ENCODE assay signal across 8 mouse cellular contexts in genomic region chr8:85171291-85171690, GRCm38 (mm10). TPM values are rescaled to one million over a fixed set of nuclear protein-coding genes. Genes with fewer than 3 reads are reported as not detected.
DNase-seq lines count a peak whose midpoint lies in the region; ATAC-seq and TF ChIP-seq lines count a peak whose summit lies in the region.
"Had no signal": no experiment of that assay in that cellular context is flagged by ENCODE, and none has a peak within 500 bp of the region (broad histone marks: within the 10 kb centered on the region; RNA-seq: fewer than 3 reads in every experiment).

No protein-coding gene starts in this region.

- WGBS in neural tube, embryonic 15.5 days: 35% methylated on average over 14 of the region's 14 CpGs
- 9% methylated on average over 14 of the region's 14 CpGs for WGBS in liver, adult 2 months

- DNase-seq in neural tube, embryonic 10.5 days (ENCODE audit: extremely low spot score, low spot score): peak; percentile 31
- peak; percentile 86 for DNase-seq in adipocyte (ENCODE audit: low spot score)
- peak; percentile 33 to 47 for DNase-seq in cerebellum, postnatal 36 days
- DNase-seq in kidney, adult 9 months: peak; percentile 67
- peak; percentile 28 for DNase-seq in liver, adult 2 months (ENCODE audit: extremely low read depth, low read depth, low spot score)
- DNase-seq in right cerebral cortex, postnatal 25 days: peak; percentile 25

- no peaks in the 10 kb centered on the region for H3K9me3 ChIP-seq in neural tube, embryonic 15.5 days (replicated peaks)
- H3K9me3 ChIP-seq: heart, embryonic 15.5 days had no signal

- no peak overlapping the region for H3K27ac ChIP-seq in neural tube, embryonic 15.5 days (replicated peaks)
- H3K27ac ChIP-seq in liver, adult 2 months (replicated peaks; ENCODE audit: insufficient read depth, low read depth, low read length): no peak overlapping the region
- H3K27ac ChIP-seq: heart, embryonic 15.5 days had no signal

- no peak for ATAC-seq in neural tube, embryonic 15.5 days (ENCODE audit: low FRiP score)

- H3K9ac ChIP-seq in neural tube, embryonic 15.5 days (replicated peaks): no peak overlapping the region
- H3K9ac ChIP-seq in liver, adult 2 months (ENCODE audit: low read depth, low read length): no peak overlapping the region
- H3K9ac ChIP-seq: heart, embryonic 15.5 days had no signal

- H3K4me1 ChIP-seq in neural tube, embryonic 15.5 days: no peaks in the 10 kb centered on the region
- no peaks in the 10 kb centered on the region for H3K4me1 ChIP-seq in liver, adult 2 months (ENCODE audit: control insufficient read depth, insufficient read depth, low read length)
- H3K4me1 ChIP-seq: heart, embryonic 15.5 days had no signal

- H3K79me2 ChIP-seq in liver, adult 2 months (ENCODE audit: control insufficient read depth, insufficient read depth, low read length): no peaks in the 10 kb centered on the region

- TF ChIP-seq POLR2A in liver, adult 2 months (IDR thresholded peaks at IDR 0.05; ENCODE audit: extremely low read depth, insufficient read depth, low read length): no peak

- no peak overlapping the region for H3K4me3 ChIP-seq in neural tube, embryonic 15.5 days (replicated peaks)
- H3K4me3 ChIP-seq in liver, adult 2 months (ENCODE audit: insufficient read depth, low read depth, low read length): no peak overlapping the region
- H3K4me3 ChIP-seq: heart, embryonic 15.5 days had no signal

- H3K27me3 ChIP-seq in neural tube, embryonic 15.5 days (replicated peaks): no peaks in the 10 kb centered on the region
- H3K27me3 ChIP-seq in liver, adult 2 months (ENCODE audit: control insufficient read depth, insufficient read depth, low read length): no peaks in the 10 kb centered on the region
- H3K27me3 ChIP-seq: heart, embryonic 15.5 days had no signal

- no peak overlapping the region for H3K4me2 ChIP-seq in neural tube, embryonic 15.5 days
- H3K4me2 ChIP-seq: heart, embryonic 15.5 days had no signal

- TF ChIP-seq CTCF in liver, adult 2 months (IDR thresholded peaks at IDR 0.05; ENCODE audit: low read depth, low read length): peak; percentile 66

- H3K36me3 ChIP-seq in neural tube, embryonic 15.5 days: no peaks in the 10 kb centered on the region
- H3K36me3 ChIP-seq in liver, adult 2 months (ENCODE audit: control insufficient read depth, insufficient read depth, low read length): no peaks in the 10 kb centered on the region
- H3K36me3 ChIP-seq: heart, embryonic 15.5 days had no signal

RNA-seq across cellular contexts. Expression of gene Cks1brt, which starts 19.6 kb away (rescaled TPM):
- polyA plus RNA-seq in neural tube, embryonic 15.5 days (2015; fragmentation: Nextera tagmentation; extraction: Ambion mirVana): not detected in 2 replicates
- not detected in 2 replicates for total RNA-seq in liver, adult 2 months (2014; rRNA removed)
- not detected in 2 replicates for polyA plus RNA-seq in liver, adult 2 months (2012; rRNA removed)
- polyA plus RNA-seq: heart, embryonic 15.5 days had no signal

RNA-seq across cellular contexts. Expression of gene Zfp791, which starts 48.4 kb away (rescaled TPM):
- polyA plus RNA-seq in neural tube, embryonic 15.5 days (2015; fragmentation: Nextera tagmentation; extraction: Ambion mirVana): 3.4 and 4.2 TPM in 2 replicates
- 2.7 and 2.8 TPM in 2 replicates for total RNA-seq in liver, adult 2 months (2014; rRNA removed)
- polyA plus RNA-seq in liver, adult 2 months (2012; rRNA removed): 0.38 and 0.49 TPM in 2 replicates

RNA-seq across cellular contexts. Expression of gene Olfr371, which starts 54.5 kb away (rescaled TPM):
- polyA plus RNA-seq in neural tube, embryonic 15.5 days (2015; fragmentation: Nextera tagmentation; extraction: Ambion mirVana): not detected in 2 replicates
- not detected in 2 replicates for total RNA-seq in liver, adult 2 months (2014; rRNA removed)
- not detected in 2 replicates for polyA plus RNA-seq in liver, adult 2 months (2012; rRNA removed)
- polyA plus RNA-seq: heart, embryonic 15.5 days had no signal

Comparison
In these comparisons a context has a peak if more than half of its experiments do, and no peak if none do; other contexts are left out.
1. DNase-seq: peak in every context shown above with its lines; median percentile 86 in adipocyte; 67 in kidney, adult 9 months; 40 in cerebellum, postnatal 36 days; 31 in neural tube, embryonic 10.5 days; 28 in liver, adult 2 months; 25 in right cerebral cortex, postnatal 25 days.